Mouse (Mus musculus) ES-Bruce4 (cell line): ENCODE data around the gene Prkcsh. TPM values are rescaled to one million over a fixed set of nuclear protein-coding genes. Genes with fewer than 3 reads are reported as not detected.

Experiments used
- H3K27ac ChIP-seq: 2 replicates; pipeline ENCODE4 v1.5.1; 2012; ENCODE audit warnings: low read length, inconsistent platforms; ENCODE audit not compliant: insufficient read depth
- H3K27me3 ChIP-seq: 2 replicates; pipeline ENCODE4 v1.6.1; 2012; ENCODE audit warnings: mild to moderate bottlenecking, low read length, inconsistent platforms; ENCODE audit not compliant: control insufficient read depth, poor library complexity, insufficient read depth, severe bottlenecking
- H3K36me3 ChIP-seq: 2 replicates; pipeline ENCODE4 v1.6.1; 2012; ENCODE audit warnings: inconsistent platforms, mild to moderate bottlenecking, low read length, moderate library complexity; ENCODE audit not compliant: control insufficient read depth, poor library complexity, insufficient read depth, severe bottlenecking
- H3K4me1 ChIP-seq: one replicate; pipeline ENCODE4 v1.8.1; 2011; ENCODE audit warnings: low read length; ENCODE audit not compliant: control insufficient read depth, insufficient read depth
- H3K4me3 ChIP-seq: 2 replicates; pipeline ENCODE4 v1.5.1; 2011; ENCODE audit warnings: low read depth, mild to moderate bottlenecking, low read length
- H3K9ac ChIP-seq: 2 replicates; pipeline ENCODE4 v1.6.1; 2012; ENCODE audit warnings: low read depth, mild to moderate bottlenecking, inconsistent platforms; ENCODE audit not compliant: poor library complexity, severe bottlenecking
- H3K9me3 ChIP-seq: replicated peaks from 2 replicates; pipeline ENCODE4 v1.6.1; 2012; ENCODE audit warnings: mild to moderate bottlenecking, low read length, inconsistent platforms; ENCODE audit not compliant: control insufficient read depth, poor library complexity, insufficient read depth, severe bottlenecking
- CTCF ChIP-seq: IDR thresholded peaks from one replicate; pipeline ENCODE4 v1.8.1; 2011; ENCODE audit warnings: low read depth, low read length
- EP300 ChIP-seq: IDR thresholded peaks from 2 replicates; pipeline ENCODE4 v1.6.1; 2011; ENCODE audit warnings: low read depth, low read length; ENCODE audit not compliant: insufficient read depth
- POLR2A ChIP-seq: IDR thresholded peaks from one replicate; pipeline ENCODE4 v1.8.1; 2011; ENCODE audit warnings: low read length; ENCODE audit not compliant: insufficient read depth
- polyA plus RNA-seq: library from polyadenylated mRNA; stranded (reverse); fragments of >200 nt; gene quantifications from 2 replicates; pipeline ENCODE4 v1.2.4, GENCODE M21; 2011; ENCODE audit warnings: low read depth; ENCODE audit not compliant: missing spikeins, insufficient read depth, insufficient read length

Prkcsh gene
- polyA plus RNA-seq, 1 experiment = 108 TPM

DNA sequence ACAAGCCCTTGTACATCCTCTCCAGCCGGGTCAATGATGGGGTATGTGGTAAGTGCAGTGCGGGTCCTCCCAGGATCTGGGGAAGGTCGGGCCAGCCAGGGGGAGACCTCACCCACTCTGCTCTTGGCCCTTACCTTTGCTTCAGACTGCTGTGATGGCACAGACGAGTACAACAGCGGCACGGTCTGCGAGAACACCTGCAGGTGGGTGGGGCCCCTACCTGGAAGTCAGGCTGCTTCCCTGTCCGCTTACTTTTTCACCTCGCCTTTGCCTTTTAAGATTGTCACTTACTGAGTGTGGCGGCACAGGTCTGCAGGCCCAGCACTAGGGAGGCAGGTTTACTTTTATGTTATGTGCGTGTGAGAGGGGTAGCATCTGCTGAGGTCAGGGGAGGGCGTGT lies 1.9 kb downstream of the Prkcsh start:
- Histone ChIP-seq H3K9me3 (no peaks in the 10 kb centered on the region), H3K4me1 (no peaks in the 10 kb centered on the region), H3K9ac (no peak overlapping the region), H3K27me3 (no peaks in the 10 kb centered on the region), H3K27ac (no peak overlapping the region), H3K36me3 (peaks cover 43% of the 10 kb centered on the region), H3K4me3 (no peak overlapping the region)
- TF ChIP-seq CTCF = no peak
- no peak for TF ChIP-seq EP300
- no peak for TF ChIP-seq POLR2A

DNA sequence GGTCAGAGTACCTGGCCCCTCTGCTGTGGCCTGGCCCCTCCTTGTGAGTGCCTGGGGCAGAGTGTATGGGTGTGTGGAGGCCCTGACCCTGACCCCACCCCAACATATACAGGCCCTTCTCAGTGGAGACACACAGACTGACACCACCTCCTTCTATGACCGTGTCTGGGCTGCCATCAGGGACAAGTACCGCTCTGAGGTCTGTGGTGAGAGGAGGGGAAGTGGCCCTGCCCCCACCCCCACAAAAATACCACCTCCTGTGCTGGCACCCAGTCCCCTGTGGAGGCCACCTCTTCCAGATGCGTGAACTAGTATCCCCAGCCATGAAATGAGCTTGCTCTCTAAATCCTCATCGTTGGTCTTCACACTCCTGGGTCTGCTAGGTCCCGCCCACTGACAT lies 8.4 kb downstream of the Prkcsh start:
- H3K36me3 ChIP-seq = peaks cover 50% of the 10 kb centered on the region
- H3K27ac ChIP-seq = no peak overlapping the region
- H3K4me1 ChIP-seq = peaks cover 2% of the 10 kb centered on the region
- H3K4me3 ChIP-seq = no peak overlapping the region
- no peaks in the 10 kb centered on the region for H3K27me3 ChIP-seq
- H3K9ac ChIP-seq = no peak overlapping the region
- TF ChIP-seq EP300 (no peak), CTCF (no peak)
- H3K9me3 ChIP-seq = no peaks in the 10 kb centered on the region

DNA sequence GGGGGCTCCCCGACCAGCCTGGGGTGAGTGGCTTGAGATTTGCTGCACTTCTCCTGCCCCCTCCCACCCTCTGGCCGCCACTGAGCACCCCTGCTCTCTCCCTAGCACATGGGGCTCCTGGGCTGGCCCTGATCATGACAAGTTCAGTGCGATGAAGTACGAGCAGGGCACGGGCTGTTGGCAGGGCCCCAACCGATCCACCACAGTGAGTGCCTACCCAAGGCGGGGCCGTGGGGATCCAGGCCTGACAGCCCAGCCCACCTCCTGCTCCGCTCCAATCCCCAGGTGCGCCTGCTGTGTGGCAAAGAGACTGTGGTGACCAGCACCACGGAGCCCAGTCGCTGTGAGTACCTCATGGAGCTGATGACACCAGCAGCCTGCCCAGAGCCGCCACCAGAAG lies 10.1 kb downstream of the Prkcsh start:
- H3K36me3 ChIP-seq = peaks cover 35% of the 10 kb centered on the region
- peaks cover 4% of the 10 kb centered on the region for H3K4me1 ChIP-seq
- H3K9ac ChIP-seq = no peak overlapping the region
- H3K9me3 ChIP-seq = no peaks in the 10 kb centered on the region
- H3K27me3 ChIP-seq = no peaks in the 10 kb centered on the region
- TF ChIP-seq POLR2A (no peak), CTCF (no peak), EP300 (no peak)
- no peak overlapping the region for H3K27ac ChIP-seq
- H3K4me3 ChIP-seq = no peak overlapping the region

GRCm38 (mm10) chr9:22016245-22016644 lies 13.6 kb downstream of the Prkcsh start:
- no peak overlapping the region for H3K9ac ChIP-seq
- no peak for TF ChIP-seq POLR2A
- TF ChIP-seq CTCF = no peak
- TF ChIP-seq EP300 = no peak
- H3K9me3 ChIP-seq = no peaks in the 10 kb centered on the region
- peaks cover 18% of the 10 kb centered on the region for H3K36me3 ChIP-seq
- no peaks in the 10 kb centered on the region for H3K27me3 ChIP-seq
- H3K4me1 ChIP-seq = peaks cover 10% of the 10 kb centered on the region
- H3K27ac ChIP-seq = no peak overlapping the region
- no peak overlapping the region for H3K4me3 ChIP-seq

GRCm38 (mm10) chr9:22017208-22017825 lies 14.7 kb downstream of the Prkcsh start:
- Histone ChIP-seq H3K36me3 (peaks cover 9% of the 10 kb centered on the region), H3K27me3 (no peaks in the 10 kb centered on the region), H3K27ac (no peak overlapping the region), H3K4me1 (peaks cover 8% of the 10 kb centered on the region), H3K9me3 (no peaks in the 10 kb centered on the region), H3K9ac (no peak overlapping the region), H3K4me3 (no peak overlapping the region)
- no peak for TF ChIP-seq CTCF
- TF ChIP-seq EP300 = no peak
- no peak for TF ChIP-seq POLR2A

- no peak overlapping the region for H3K4me3 ChIP-seq
- H3K27ac ChIP-seq = no peak overlapping the region
- TF ChIP-seq CTCF (no peak), POLR2A (no peak), EP300 (no peak)
- no peak overlapping the region for H3K9ac ChIP-seq
- H3K9me3 ChIP-seq = no peaks in the 10 kb centered on the region
- H3K27me3 ChIP-seq = no peaks in the 10 kb centered on the region
- H3K4me1 ChIP-seq = no peaks in the 10 kb centered on the region
- H3K36me3 ChIP-seq = no peaks in the 10 kb centered on the region
These were observed 22.0 kb downstream of the Prkcsh start for GRCm38 (mm10) chr9:22024592-22024991.
